ENCODE assay signal across 1 mouse cellular context in the genomic region with DNA sequence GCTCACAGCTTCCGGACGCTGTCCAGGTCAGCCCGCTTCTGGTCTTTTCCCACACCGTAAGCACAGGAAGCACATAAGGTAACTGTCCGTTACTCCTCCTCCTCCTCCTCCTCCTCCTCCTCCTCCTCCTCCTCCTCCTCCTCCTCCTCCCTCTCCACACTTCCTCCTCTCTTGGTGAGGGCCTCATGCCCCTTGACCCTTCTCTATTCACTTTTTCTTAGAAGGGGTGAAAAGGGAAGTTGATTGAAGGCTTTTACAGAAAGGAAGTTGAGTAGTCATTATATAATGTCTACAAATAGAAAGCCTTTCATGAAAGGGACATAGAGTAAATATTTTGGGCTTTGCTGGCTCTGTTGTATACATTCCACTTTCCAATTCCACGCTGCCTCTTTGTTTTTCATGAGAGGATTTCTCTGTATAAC.
A peak's percentile ranks its signal among the peaks of the same experiment; 100 is the strongest.
TF ChIP-seq lines count a peak whose summit lies in the region.

No protein-coding gene starts in this region.

TF ChIP-seq in MEL, 35 proteins besides CTCF, POLR2A, EP300 and RAD21 (continued from another document):
- TF ChIP-seq ZC3H11A (IDR thresholded peaks at IDR 0.05; ENCODE audit: low read depth, low read length), result no peak
- no peak for TF ChIP-seq CHD1 (IDR thresholded peaks at IDR 0.05; ENCODE audit: low read depth, low read length)
- no peak for TF ChIP-seq SMC3 (IDR thresholded peaks at IDR 0.05; ENCODE audit: low read depth, low read length)
- no peak for TF ChIP-seq USF2 (IDR thresholded peaks at IDR 0.05; ENCODE audit: borderline replicate concordance in 1 of 2, insufficient read depth in 1 of 2, low read depth in 1 of 2, low read length in 2 of 2)
- TF ChIP-seq SIN3A (IDR thresholded peaks at IDR 0.05; ENCODE audit: low read length), result peak; percentile 46; the same call in 1 of the 2 replicates
- TF ChIP-seq RCOR1 (IDR thresholded peaks at IDR 0.05; ENCODE audit: low read depth, low read length), result no peak
- TF ChIP-seq TCF12 (IDR thresholded peaks at IDR 0.05; ENCODE audit: low read depth, low read length), result no peak
- TF ChIP-seq NRF1 (IDR thresholded peaks at IDR 0.05; ENCODE audit: insufficient read depth, low read depth, low read length, poor library complexity, severe bottlenecking), result no peak
- TF ChIP-seq KAT2A (conservative IDR thresholded peaks at IDR 0.05; ENCODE audit: low read depth, low read length), result no peak
